Mouse (Mus musculus): ENCODE measurements around the gene Fyb. TPM values are rescaled to one million over a fixed set of nuclear protein-coding genes. Genes with fewer than 3 reads are reported as not detected.

Fyb gene
- 2.3 and 3.3 TPM in 2 replicates for polyA plus RNA-seq (2016; fragmentation: Nextera tagmentation; extraction: Ambion mirVana)

- Histone ChIP-seq H3K36me3 (replicated peaks) (no peaks in the 10 kb centered on the region), H3K27ac (replicated peaks) (no peak within 1 kb of the TSS), H3K9me3 (no peaks in the 10 kb centered on the region), H3K27me3 (replicated peaks; ENCODE audit: low read depth, poor library complexity, severe bottlenecking) (no peaks in the 10 kb centered on the region), H3K4me1 (no peaks in the 10 kb centered on the region), H3K4me3 (no peak within 1 kb of the TSS)
- no peak for DNase-seq (ENCODE audit: low spot score)
- 86% methylated on average over 8 of the region's 8 CpGs for WGBS
These were observed at the start of gene Fyb for GRCm38 (mm10) chr15:6522653-6523167. TSS of gene Fyb (plus strand) at chr15:6522853.

- no peak for DNase-seq (ENCODE audit: low spot score)
- Histone ChIP-seq H3K9me3 (no peaks in the 10 kb centered on the region), H3K27ac (replicated peaks) (no peak overlapping the region), H3K36me3 (replicated peaks) (no peaks in the 10 kb centered on the region), H3K4me1 (no peaks in the 10 kb centered on the region), H3K4me3 (no peak overlapping the region), H3K27me3 (replicated peaks; ENCODE audit: low read depth, poor library complexity, severe bottlenecking) (no peaks in the 10 kb centered on the region)
- WGBS, result 70% methylated on average over 3 of the region's 3 CpGs
These were observed 39.1 kb upstream of the Fyb start for GRCm38 (mm10) chr15:6483561-6483960.

GRCm38 (mm10) chr15:6492386-6492785 lies 30.3 kb upstream of the Fyb start:
- 92% methylated on average over 2 of the region's 2 CpGs for WGBS
- H3K4me1 ChIP-seq, result no peaks in the 10 kb centered on the region
- no peaks in the 10 kb centered on the region for H3K36me3 ChIP-seq (replicated peaks)
- no peaks in the 10 kb centered on the region for H3K9me3 ChIP-seq
- H3K27ac ChIP-seq (replicated peaks), result no peak overlapping the region
- H3K4me3 ChIP-seq, result no peak overlapping the region
- DNase-seq (ENCODE audit: low spot score), result no peak
- no peaks in the 10 kb centered on the region for H3K27me3 ChIP-seq (replicated peaks; ENCODE audit: low read depth, poor library complexity, severe bottlenecking)

- Histone ChIP-seq H3K27me3 (replicated peaks; ENCODE audit: low read depth, poor library complexity, severe bottlenecking) (no peaks in the 10 kb centered on the region), H3K4me1 (no peaks in the 10 kb centered on the region), H3K36me3 (replicated peaks) (no peaks in the 10 kb centered on the region), H3K4me3 (no peak overlapping the region), H3K27ac (replicated peaks) (no peak overlapping the region), H3K9me3 (no peaks in the 10 kb centered on the region)
- WGBS, result 66% methylated on average over 10 of the region's 10 CpGs
- DNase-seq (ENCODE audit: low spot score), result no peak
These were observed 24.1 kb upstream of the Fyb start for GRCm38 (mm10) chr15:6498396-6499070.

GRCm38 (mm10) chr15:6500787-6501186 lies 21.9 kb upstream of the Fyb start:
- no peak overlapping the region for H3K27ac ChIP-seq (replicated peaks)
- H3K4me1 ChIP-seq, result no peaks in the 10 kb centered on the region
- WGBS, result 47% methylated on average over 1 of the region's 1 CpGs

GRCm38 (mm10) chr15:6517525-6517924 lies 5.1 kb upstream of the Fyb start:
- H3K36me3 ChIP-seq (replicated peaks), result no peaks in the 10 kb centered on the region
- no peak for DNase-seq (ENCODE audit: low spot score)
- H3K4me1 ChIP-seq, result no peaks in the 10 kb centered on the region
- H3K27ac ChIP-seq (replicated peaks), result no peak overlapping the region
- WGBS, result 87% methylated on average over 1 of the region's 1 CpGs
- no peaks in the 10 kb centered on the region for H3K9me3 ChIP-seq
- H3K4me3 ChIP-seq, result no peak overlapping the region
- H3K27me3 ChIP-seq (replicated peaks; ENCODE audit: low read depth, poor library complexity, severe bottlenecking), result no peaks in the 10 kb centered on the region

More at GRCm38 (mm10) chr15:6500787-6501186, 21.9 kb upstream of the Fyb start:
- H3K36me3 ChIP-seq (replicated peaks), result no peaks in the 10 kb centered on the region
- H3K9me3 ChIP-seq, result no peaks in the 10 kb centered on the region
- no peaks in the 10 kb centered on the region for H3K27me3 ChIP-seq (replicated peaks; ENCODE audit: low read depth, poor library complexity, severe bottlenecking)
- no peak for DNase-seq (ENCODE audit: low spot score)
- H3K4me3 ChIP-seq, result no peak overlapping the region

GRCm38 (mm10) chr15:6519417-6520255 lies 3.0 kb upstream of the Fyb start:
- H3K36me3 ChIP-seq (replicated peaks), result no peaks in the 10 kb centered on the region
- H3K4me3 ChIP-seq, result no peak overlapping the region
- no peak overlapping the region for H3K27ac ChIP-seq (replicated peaks)
- H3K27me3 ChIP-seq (replicated peaks; ENCODE audit: low read depth, poor library complexity, severe bottlenecking), result no peaks in the 10 kb centered on the region
- no peaks in the 10 kb centered on the region for H3K9me3 ChIP-seq
- DNase-seq (ENCODE audit: low spot score), result no peak
- no peaks in the 10 kb centered on the region for H3K4me1 ChIP-seq
- WGBS, result 88% methylated on average over 19 of the region's 19 CpGs

- 91% methylated on average over 10 of the region's 10 CpGs for WGBS
These were observed 2.0 kb upstream of the Fyb start for GRCm38 (mm10) chr15:6520505-6521155.

GRCm38 (mm10) chr15:6524801-6525200 lies 2.1 kb downstream of the Fyb start:
- Histone ChIP-seq H3K36me3 (replicated peaks) (no peaks in the 10 kb centered on the region), H3K4me1 (no peaks in the 10 kb centered on the region), H3K9me3 (no peaks in the 10 kb centered on the region), H3K4me3 (no peak overlapping the region), H3K27ac (replicated peaks) (no peak overlapping the region), H3K27me3 (replicated peaks; ENCODE audit: low read depth, poor library complexity, severe bottlenecking) (no peaks in the 10 kb centered on the region)
- WGBS, result 95% methylated on average over 2 of the region's 2 CpGs
- DNase-seq (ENCODE audit: low spot score), result no peak

More at GRCm38 (mm10) chr15:6520505-6521155, 2.0 kb upstream of the Fyb start:
- no peaks in the 10 kb centered on the region for H3K9me3 ChIP-seq
- no peak overlapping the region for H3K27ac ChIP-seq (replicated peaks)
- no peaks in the 10 kb centered on the region for H3K27me3 ChIP-seq (replicated peaks; ENCODE audit: low read depth, poor library complexity, severe bottlenecking)
- no peak for DNase-seq (ENCODE audit: low spot score)
- no peak overlapping the region for H3K4me3 ChIP-seq
- H3K4me1 ChIP-seq, result no peaks in the 10 kb centered on the region
- no peaks in the 10 kb centered on the region for H3K36me3 ChIP-seq (replicated peaks)

GRCm38 (mm10) chr15:6525386-6525785 lies 2.7 kb downstream of the Fyb start:
- no peak for DNase-seq (ENCODE audit: low spot score)
- 91% methylated on average over 3 of the region's 3 CpGs for WGBS
- no peak overlapping the region for H3K27ac ChIP-seq (replicated peaks)
- no peaks in the 10 kb centered on the region for H3K36me3 ChIP-seq (replicated peaks)
- no peaks in the 10 kb centered on the region for H3K4me1 ChIP-seq
- no peaks in the 10 kb centered on the region for H3K9me3 ChIP-seq
- no peaks in the 10 kb centered on the region for H3K27me3 ChIP-seq (replicated peaks; ENCODE audit: low read depth, poor library complexity, severe bottlenecking)
- no peak overlapping the region for H3K4me3 ChIP-seq

GRCm38 (mm10) chr15:6533858-6534343 lies 11.2 kb downstream of the Fyb start:
- 88% methylated on average over 3 of the region's 3 CpGs for WGBS
- Histone ChIP-seq H3K27ac (replicated peaks) (no peak overlapping the region), H3K36me3 (replicated peaks) (no peaks in the 10 kb centered on the region), H3K9me3 (no peaks in the 10 kb centered on the region), H3K4me1 (no peaks in the 10 kb centered on the region), H3K4me3 (no peak overlapping the region), H3K27me3 (replicated peaks; ENCODE audit: low read depth, poor library complexity, severe bottlenecking) (no peaks in the 10 kb centered on the region)
- DNase-seq (ENCODE audit: low spot score), result no peak

- Histone ChIP-seq H3K4me1 (no peaks in the 10 kb centered on the region), H3K9me3 (no peaks in the 10 kb centered on the region), H3K36me3 (replicated peaks) (no peaks in the 10 kb centered on the region), H3K27ac (replicated peaks) (no peak overlapping the region), H3K4me3 (no peak overlapping the region), H3K27me3 (replicated peaks; ENCODE audit: low read depth, poor library complexity, severe bottlenecking) (no peaks in the 10 kb centered on the region)
- DNase-seq (ENCODE audit: low spot score), result no peak
- WGBS, result 87% methylated on average over 8 of the region's 8 CpGs
These were observed 11.9 kb downstream of the Fyb start for GRCm38 (mm10) chr15:6534592-6534991.

Measured in embryonic facial prominence, embryonic 10.5 days (tissue).